Mouse (Mus musculus) skeletal muscle tissue, postnatal 0 days (tissue): Measurements from ENCODE around the gene Adprh. TPM values are rescaled to one million over a fixed set of nuclear protein-coding genes. Genes with fewer than 3 reads are reported as not detected.

ENCODE experiments used
- polyA plus RNA-seq: library from polyadenylated mRNA; unstranded; fragments of >200 nt; fragmentation: Nextera tagmentation; extraction: Ambion mirVana; gene quantifications from 2 replicates; pipeline ENCODE4 v1.2.1, GENCODE M21; 2015

Adprh gene
- polyA plus RNA-seq = 66.3 and 83.9 TPM in 2 replicates

DNA sequence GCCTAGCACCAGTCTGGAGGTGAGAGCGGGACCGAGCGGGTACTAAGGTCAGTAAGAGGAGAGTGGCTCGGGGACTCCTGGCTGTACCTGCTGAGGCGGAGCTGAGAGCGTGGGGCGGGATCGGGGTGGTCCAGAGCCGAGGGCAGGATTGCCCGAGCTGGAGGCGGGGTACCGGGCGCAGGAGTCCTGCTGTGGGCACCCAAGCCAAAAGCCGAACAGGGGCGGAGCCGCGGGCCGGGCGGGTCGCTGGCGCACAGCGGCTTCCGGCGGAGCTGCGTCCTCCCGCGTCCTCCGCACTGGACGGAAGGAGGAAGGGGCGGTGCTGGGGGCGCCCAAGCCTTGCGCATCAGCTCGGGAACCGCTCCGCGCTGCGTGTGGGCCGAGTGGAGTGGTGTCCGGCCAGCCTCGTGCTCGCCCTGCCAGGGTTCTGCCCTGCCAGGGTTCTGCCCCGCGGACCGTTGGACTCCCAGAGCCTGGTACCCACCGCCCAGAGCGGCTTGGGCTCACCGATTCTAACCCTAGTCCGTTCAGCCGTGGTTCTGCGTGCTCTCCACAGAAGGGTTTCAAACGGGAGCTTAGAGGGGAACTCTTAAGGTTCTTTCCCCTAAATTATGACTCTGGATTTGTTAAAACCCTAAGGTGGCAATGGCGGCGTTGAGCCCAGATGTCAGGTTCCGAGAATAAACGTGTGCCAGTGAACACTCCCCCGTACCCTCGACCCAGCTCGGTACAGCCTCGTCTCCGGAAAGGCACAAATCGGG lies at the start of gene Adprh:
Gene Adprh, minus strand, starts transcription at position 262 of the 761 bp plus-strand sequence.

DNA sequence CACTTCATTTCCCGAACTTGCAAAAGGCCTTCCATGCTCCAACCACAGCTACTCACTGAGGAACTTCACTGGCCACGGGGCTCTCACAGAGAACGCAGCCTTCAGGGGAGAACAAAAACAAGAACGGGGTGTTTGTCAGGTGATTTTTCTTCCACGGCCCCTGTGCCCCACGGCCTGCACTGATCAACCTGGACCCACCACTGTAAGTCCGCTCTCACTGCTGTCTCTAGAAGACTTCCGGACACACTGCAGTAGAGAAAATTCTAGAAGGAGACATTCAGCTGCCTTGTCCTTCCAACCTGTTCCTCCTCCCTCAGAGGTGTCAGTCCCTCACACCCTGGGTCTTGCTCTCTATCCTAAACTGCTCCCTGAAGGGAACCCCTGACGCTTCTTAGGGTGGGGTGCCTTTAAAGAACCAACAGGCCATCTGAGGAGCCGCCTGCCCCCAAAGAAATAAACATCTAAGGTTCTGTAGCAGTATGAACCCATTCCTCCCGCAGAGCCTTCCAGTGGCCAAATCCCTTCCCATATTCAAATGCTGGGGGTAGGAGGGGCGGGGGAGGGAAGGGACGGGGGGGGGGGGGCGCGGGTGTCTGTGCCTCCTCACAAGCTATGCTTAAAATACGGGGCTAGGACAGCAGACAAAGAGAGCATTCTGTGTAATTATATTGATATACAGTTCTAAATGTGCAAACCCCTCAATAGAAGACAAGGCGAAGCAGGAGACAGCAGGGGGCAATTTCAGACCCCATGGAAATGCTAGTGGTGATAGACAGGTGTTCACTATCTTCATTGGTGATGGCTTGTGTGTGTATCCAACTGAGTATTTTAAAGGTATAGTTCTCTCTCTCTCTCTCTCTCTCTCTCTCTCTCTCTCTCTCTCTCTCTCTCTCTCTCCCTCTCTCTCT lies 3.3 kb upstream of the Adprh start, which contains the start of gene Cd80:
Gene Cd80, plus strand, starts transcription at position 51 of the 908 bp plus-strand sequence.

DNA sequence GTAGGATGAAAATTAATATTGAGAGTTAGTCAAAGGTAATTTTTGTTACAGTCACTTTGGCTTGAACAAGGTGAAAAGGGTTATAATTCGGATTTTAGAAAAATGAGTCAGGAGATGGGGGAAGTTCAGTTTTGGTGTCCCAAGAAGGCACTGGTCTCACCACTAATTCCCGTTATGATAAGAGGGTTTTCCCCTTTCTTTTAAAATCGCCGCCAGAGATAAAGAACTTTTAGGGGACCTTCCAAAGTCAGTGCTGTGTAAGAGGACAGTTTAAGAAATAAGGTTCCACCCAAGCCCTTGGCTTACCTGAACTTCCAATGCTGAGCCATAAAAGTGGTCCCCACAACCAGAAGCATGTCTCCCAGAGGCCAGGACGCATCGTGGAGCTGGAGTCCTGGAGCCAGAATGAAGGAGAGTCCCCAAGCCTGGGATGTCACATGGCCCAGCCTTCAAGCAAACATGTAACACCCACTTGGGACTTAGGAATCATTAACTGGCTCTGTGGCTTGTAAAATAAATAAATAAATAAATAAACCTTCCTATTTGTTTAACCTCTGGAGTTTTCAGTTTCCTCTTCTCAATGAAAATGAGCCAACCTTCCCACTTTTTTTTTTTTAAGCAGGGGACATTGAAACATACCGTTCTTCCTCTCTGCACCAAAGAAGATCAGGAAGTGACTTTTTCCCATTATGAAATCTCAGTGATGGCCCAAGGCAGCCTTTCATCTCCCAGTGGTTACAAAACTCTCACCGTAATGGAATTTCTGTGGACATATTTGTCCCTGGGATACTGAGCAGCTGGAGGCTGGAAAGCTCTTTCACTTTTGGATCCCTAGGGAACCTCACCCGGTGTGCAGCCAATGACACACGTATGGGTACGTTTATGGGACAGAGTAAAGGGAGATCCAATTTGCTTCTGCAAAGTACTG lies 19.7 kb downstream of the Adprh start, which contains the start of gene Pla1a:
Gene Pla1a, minus strand, starts transcription at position 648 of the 928 bp plus-strand sequence.

Other genes starting within 250 kb of the Adprh start
- gene Nr1i2, start 157.9 kb downstream of the Adprh start, polyA plus RNA-seq = not detected in 2 replicates
- 0.05 and 0.06 TPM in 2 replicates for gene Maats1, start 110.6 kb downstream of the Adprh start, polyA plus RNA-seq
- 266 and 297 TPM in 2 replicates for gene Cox17, start 105.7 kb downstream of the Adprh start, polyA plus RNA-seq
- gene Gm21987, start 105.7 kb downstream of the Adprh start, polyA plus RNA-seq = not detected in 2 replicates
- 40.2 and 51.2 TPM in 2 replicates for gene Popdc2, start 90.5 kb downstream of the Adprh start, polyA plus RNA-seq
- 1.2 and 1.7 TPM in 2 replicates for gene Pla1a, start 19.6 kb downstream of the Adprh start, polyA plus RNA-seq
- gene Cd80, start 2.9 kb upstream of the Adprh start, polyA plus RNA-seq = 0.17 and 0.22 TPM in 2 replicates
- gene Timmdc1, start 70.0 kb upstream of the Adprh start, polyA plus RNA-seq = 30.5 and 32.8 TPM in 2 replicates
- 12.1 and 12.6 TPM in 2 replicates for gene Poglut1, start 97.6 kb upstream of the Adprh start, polyA plus RNA-seq
- 33.9 and 40.7 TPM in 2 replicates for gene Tmem39a, start 106.0 kb upstream of the Adprh start, polyA plus RNA-seq